Mouse (Mus musculus) stomach, postnatal 0 days (tissue): ENCODE measurements around the gene Rtp4.

ENCODE experiments used
- CTCF ChIP-seq: IDR thresholded peaks from 2 replicates; pipeline ENCODE4 v1.5.1; 2016; ENCODE audit warnings: antibody characterized with exemption, low read depth, mild to moderate bottlenecking, moderate library complexity
- EP300 ChIP-seq: optimal IDR thresholded peaks from 2 replicates; pipeline ENCODE3; 2016; ENCODE audit warnings: antibody characterized with exemption

GRCm38 (mm10) chr16:23522081-23522480 is 2.0 kb downstream of the Rtp4 start:
- TF ChIP-seq CTCF, result no peak
- no peak for TF ChIP-seq EP300
